Mouse (Mus musculus): ENCODE measurements around the gene Ctss.
"Not testable (repeated sequence)": the region's sequence is repeated elsewhere in the genome, so short reads cannot be mapped to it uniquely, and the experiment has no call there.

Ctss gene

DNA sequence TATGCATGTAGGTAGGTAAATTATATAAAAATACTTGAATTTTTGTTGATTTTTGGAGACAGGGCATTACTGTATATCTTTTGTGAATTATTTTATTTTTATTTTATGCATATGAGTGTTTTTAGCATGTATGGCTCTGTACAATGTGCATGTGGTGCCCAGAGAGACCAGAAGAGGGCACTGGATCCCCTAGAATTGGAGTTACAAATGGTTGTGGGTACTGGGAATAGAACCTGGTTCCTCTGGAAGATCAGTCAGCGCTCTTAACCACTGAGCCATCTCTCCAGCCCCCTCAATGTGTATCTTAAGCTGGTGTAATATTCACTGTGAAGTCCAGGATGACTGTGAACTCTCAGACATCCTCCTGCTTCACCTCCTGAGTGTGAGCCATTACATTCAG is 8.3 kb downstream of the Ctss start:
- no peak for DNase-seq (ENCODE audit: low spot score)

DNA sequence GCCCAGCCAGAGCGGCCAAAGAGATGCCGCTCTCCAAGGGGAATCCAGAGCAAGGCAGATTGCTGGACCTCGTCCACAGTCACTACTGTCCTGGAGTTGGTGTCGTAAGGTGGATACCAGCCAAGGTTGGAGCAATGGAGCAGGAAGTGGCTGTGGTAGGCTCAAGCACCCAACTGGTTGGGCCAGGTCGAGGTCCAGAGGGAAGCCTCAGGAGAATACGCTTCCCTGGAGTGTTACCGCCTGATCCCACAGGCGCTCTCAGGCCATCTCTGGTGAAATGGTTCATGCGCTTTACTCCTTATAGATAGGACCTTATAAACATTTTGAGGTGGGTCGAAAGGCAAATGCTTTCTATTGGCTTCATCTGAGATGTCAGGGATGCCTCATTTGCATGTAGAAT is 12.3 kb downstream of the Ctss start:
- DNase-seq (ENCODE audit: low spot score), result no peak

DNA sequence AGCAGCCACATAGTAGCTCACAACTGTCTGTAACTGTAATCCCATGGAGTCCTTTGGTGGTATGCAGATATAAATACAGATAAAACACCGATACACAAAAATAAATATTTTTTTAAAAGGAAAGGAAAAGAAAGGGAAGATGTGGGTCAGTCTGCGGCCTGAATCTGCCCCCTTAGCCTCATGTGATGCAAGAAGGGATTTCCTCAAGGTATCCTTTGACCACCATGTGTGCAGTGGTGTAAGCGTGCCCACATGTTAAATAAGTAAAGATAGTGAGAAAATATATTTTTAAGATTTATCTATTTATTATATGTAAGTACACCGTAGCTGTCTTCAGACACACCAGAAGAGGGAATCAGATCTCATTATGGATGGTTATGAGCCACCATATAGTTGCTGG is 13.3 kb downstream of the Ctss start:
- no peak for DNase-seq (ENCODE audit: low spot score)

DNA sequence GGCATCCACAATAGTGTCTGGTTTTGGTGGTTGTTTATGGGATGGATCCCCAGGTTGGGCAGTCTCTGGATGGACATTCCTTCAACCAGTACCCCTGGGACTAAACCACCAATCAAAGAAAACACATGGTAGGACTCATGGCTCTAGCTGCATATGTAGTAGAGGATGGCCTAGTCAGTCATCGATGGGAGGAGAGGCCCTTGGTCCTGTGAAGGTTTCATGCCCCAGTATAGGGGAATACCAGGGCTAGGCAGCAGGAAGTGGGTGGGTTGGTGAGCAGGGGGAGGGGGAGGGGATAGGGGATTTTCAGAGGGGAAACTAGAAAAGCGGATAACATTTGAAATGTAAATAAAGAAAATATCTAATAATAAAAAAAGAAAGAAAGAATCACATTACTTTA is 14.6 kb downstream of the Ctss start:
- not testable (repeated sequence) for DNase-seq (ENCODE audit: low spot score)

DNA sequence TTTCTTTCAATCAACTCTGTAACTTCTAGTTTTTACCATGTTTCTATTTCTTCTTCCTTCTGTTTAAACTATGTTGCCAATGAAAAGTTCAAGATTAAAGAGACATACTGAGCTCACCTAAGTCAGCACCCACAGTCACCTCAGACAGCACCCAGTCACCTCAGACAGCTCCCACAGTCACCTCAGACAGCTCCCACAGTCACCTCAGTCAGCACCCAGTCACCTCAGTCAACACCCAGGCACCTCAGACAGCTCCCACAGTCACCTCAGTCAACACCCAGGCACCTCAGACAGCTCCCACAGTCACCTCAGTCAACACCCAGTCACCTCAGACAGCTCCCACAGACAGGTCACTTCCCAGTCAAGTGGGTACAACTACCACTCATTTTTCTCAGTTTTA is 15.6 kb downstream of the Ctss start:
- DNase-seq (ENCODE audit: low spot score), result no peak

DNA sequence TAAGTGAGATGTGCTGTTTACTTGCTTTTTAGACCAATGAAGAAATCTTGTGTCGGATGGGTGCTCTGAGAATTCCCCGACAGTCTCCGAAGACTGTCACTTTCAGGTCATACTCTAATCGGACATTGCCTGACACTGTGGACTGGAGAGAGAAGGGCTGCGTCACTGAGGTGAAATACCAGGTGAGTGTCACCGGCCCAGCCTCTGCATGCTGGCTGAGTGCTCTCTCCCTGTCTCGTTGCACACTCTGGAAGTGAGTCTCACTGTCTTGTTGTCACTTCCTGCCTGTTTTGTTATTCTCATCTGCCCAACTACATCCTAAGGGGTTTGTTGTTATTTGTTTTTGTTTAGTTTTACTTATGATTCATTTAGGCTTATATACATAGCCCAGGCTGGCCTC is 16.4 kb downstream of the Ctss start:
- DNase-seq (ENCODE audit: low spot score), result no peak

DNA sequence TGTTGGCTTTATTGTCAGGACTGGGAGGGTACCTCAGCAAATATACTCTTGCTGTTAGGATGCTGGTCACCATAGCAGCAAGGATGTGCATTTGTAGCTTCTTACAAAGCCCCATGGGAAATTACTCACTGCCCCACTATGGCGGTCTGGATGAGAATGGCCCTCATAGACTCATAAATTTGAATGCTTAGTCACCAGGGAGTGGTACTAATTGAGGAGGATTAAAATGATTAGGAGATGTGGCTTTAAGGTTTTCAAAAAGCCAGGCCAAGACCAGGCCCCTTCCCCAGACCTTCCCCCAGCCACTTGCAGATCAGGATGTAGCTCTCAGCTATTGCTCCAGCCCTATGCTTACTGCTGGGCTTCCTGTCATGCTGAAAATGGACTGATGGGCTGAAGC is 23.6 kb downstream of the Ctss start:
- DNase-seq (ENCODE audit: low spot score), result no peak

DNA sequence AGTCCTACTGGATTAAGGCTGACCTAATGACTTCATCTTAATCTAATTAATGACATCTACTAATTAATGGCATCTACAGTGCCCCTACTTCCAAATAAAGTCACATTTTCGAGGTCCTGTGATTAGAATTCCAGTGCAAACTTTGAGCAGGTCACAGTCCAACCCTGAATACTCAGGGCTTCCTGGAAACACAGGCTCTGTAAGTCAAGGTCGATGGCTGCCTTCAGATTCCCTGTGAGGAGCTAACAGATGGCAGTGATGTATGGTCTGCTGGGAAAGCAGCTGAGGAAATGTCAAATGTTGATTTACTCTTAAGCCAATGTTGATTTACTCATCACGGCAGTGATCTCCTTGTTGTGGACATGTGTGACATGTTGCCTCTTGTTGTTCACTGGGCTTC is 27.4 kb downstream of the Ctss start:
- no peak for DNase-seq (ENCODE audit: low spot score)

DNA sequence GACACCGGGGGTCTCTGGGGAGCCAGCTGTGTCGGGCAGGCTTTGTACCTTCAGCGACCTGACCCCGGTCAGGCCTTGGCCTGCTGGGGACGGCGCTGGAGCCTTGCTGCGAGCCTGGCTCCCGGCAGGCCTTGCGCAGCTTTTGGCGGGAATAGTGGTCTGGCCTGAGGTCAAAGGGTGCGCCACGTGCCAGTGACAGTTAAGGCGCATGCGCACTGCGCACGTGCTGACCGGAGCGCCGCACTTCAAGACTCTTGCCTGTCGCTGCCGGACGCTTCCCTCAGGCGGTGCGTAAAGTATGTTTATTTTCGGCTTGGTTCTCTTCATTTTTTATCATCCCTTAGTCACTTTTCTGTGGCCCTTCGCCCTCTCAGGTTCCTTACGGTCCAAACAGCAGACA is 32.9 kb downstream of the Ctss start, which contains the start of gene Hormad1:
Hormad1 (plus strand) TSS at position 241 of the 400 bp plus-strand sequence.
- DNase-seq (ENCODE audit: low spot score), result no peak

DNA sequence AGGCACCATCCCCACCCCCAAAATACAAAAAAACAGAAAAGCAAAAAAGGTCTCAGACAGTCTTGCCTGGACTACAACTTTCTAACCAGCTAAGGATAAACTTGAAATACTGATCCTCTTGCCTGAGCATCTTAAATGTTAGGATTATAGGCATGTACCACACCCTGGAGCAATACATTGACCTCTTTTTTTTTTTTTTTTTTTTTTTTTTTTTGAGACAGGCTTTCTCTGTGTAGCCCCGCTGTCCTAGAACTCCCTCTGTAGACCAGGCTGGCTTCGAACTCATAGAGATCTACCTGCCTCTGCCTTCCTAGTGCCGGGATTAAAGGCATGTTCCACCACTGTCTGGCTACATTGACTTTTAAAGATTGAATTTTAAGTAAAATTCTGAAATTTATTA is 34.2 kb downstream of the Ctss start:
- DNase-seq (ENCODE audit: low spot score), result no peak

DNA sequence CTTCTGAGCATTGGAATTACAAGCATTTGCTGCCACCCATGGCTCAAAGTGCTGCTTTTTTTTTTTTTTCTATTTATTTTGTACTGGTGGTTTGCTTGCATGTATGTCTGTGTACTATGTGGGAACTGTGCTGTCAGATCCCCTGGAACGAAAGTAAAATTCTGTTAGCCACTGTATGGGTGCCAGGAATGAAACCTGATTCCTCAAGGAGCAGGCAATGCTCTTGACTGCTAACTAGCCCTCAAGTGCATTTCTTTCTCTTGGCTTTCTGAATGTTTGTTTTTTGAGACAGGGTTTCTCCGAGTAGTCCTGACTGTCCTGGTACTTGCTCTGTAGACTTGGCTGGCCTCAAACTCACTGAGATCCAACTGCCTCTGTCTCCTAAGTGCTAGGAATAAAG is 35.2 kb downstream of the Ctss start:
- no peak for DNase-seq (ENCODE audit: low spot score)

DNA sequence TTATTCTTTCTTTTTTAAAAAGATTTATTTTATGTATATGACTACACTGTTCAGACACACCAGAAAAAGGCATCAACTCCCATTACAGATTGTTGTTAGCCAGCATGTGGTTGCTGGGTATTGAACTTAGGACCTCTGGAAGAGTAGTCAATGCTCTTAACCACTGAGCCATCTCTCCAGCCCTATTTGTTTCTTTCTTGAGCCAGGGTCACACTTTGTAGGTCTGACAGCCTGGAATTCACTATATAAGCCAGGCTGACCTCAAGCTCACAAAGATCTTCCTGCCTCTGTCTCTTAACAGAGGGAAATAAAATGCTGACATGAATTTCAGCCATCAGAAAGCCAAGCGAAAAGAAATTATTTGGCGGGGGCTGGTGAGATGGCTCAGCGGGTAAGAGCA is 43.0 kb downstream of the Ctss start:
- DNase-seq (ENCODE audit: low spot score), result no peak

DNA sequence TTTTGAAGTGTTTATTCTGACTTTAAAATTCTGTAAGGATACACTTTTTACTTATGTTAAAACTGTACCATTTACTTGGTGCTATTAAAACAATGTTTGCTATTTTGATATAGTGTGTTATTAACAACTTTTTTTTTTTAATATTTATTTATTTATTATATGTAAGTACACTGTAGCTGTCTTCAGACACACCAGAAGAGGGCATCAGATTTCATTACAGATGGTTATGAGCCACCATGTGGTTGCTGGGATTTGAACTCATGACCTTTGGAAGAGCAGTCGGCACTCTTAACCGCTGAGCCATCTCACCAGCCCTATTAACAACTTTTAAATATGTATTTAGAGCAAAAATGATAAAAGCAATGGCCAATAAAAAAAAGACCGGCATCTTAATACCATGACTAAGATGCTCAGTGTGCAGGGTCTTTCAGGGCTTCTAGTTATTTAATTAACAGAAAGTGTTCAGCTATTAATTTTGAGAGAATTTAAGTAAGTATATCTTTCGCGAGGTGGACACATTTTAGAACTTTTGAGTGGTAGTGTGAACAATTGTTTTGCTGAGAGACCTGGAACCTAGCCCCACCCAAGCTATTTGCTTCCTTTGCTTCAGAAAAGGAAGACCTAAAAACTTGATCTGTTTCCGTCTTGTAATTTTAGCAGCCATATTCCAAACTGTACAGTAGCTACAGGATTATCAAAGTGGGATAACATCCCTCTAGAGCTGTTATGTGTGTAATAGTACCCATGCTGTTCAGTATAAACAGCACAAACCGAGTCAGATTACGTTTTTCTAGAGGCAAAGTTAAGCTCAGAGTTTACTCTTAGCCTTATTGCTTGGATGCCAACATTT is 61.4 kb downstream of the Ctss start:
- no peak for DNase-seq (ENCODE audit: low spot score)

DNA sequence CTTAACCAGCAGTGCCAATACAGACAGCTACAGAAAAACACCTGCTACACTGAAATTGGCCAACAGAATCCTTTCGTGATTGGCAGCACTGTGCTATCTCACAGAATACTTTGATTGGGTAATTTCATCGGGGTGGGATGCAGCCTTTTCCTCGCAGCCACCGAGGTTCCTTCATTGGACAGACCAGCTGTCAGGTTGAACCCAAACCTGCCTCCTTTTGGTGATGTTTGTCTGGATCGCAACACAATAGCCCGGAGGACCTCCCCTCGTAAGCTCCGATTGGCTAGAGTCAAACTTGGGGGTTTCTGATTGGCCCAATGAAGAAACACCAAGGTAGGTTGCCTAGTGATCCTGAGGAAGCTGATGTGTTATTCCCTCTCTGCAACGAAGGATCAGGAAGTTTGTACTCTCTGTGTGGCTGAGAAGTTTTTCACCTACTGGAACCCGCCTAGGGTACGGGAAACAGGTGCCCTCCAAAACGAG is 62.1 kb downstream of the Ctss start, which contains the start of gene Golph3l:
Golph3l (plus strand) TSS at position 331 of the 483 bp plus-strand sequence.
- peak; percentile 86 for DNase-seq (ENCODE audit: low spot score)

DNA sequence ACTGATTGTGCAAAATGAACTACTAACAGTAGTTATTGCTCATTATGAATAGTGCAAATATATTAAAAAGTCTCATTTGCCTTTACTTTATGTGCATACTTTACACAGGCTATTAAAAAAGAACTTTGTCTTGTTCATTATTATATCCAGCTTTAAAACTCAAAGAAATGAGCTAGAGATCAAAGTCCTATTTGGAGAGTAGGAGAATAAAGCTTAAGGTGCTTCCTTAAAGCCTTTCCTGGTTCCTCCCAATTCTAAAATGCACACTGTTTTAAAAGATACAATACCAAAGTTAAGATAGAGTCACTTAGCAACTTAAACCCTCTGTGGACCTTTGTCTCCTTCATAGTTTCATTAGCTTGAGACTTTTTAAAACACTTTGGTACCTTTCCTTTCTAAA is 72.1 kb downstream of the Ctss start:
- DNase-seq (ENCODE audit: low spot score), result no peak

DNA sequence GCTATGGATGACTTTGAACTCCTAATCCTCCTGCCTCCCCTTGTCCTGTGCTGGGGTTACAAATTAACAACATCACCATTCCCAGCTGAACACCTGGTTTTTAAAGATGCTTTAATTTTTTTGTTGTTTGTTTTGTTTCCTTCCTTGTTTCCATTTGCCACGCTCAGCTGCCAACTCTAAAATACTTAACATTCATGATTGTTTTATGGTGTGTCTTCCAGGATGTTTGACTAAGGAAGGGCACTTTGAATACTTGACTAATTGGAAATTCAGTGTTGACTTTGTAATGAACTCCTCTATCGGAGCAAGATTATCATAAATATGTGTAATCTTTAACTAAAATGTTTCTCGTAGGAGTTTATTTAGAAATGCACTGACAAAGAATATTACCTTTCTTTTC is 74.7 kb downstream of the Ctss start:
- DNase-seq (ENCODE audit: low spot score), result no peak

Data from ovary, postnatal 36 days (tissue).